Mouse (Mus musculus): Measurements from ENCODE around the gene Taz. TPM values are rescaled to one million over a fixed set of nuclear protein-coding genes. Genes with fewer than 3 reads are reported as not detected.
A peak's percentile ranks its signal among the peaks of the same experiment; 100 is the strongest.

The Taz gene
- polyA plus RNA-seq, 1 experiment from 2014 or later, result 94.9 TPM

- H3K27me3 ChIP-seq, result peaks cover 17% of the 10 kb centered on the region
- H3K27ac ChIP-seq, result peak overlapping the region; percentile 84
- no peaks in the 10 kb centered on the region for H3K9me3 ChIP-seq
- ATAC-seq (ENCODE audit: insufficient number of reproducible peaks, insufficient read depth, low FRiP score, low TSS enrichment, low read depth), result no peak
- 24% methylated on average over 14 of the region's 14 CpGs for WGBS
- H3K4me2 ChIP-seq, result peak overlapping the region; percentile 69
- peaks cover 10% of the 10 kb centered on the region; the same call in 1 of the 2 replicates for H3K4me1 ChIP-seq (replicated peaks)
- H3K36me3 ChIP-seq, result no peaks in the 10 kb centered on the region
- H3K9ac ChIP-seq (replicated peaks), result peak overlapping the region; percentile 55
- H3K4me3 ChIP-seq (replicated peaks), result peak overlapping the region; percentile 60
Observed at GRCm38 (mm10) chrX:74281041-74281731, 526 bp upstream of the Taz start.

GRCm38 (mm10) chrX:74282395-74283091 lies 831 bp downstream of the Taz start:
- Histone ChIP-seq H3K9ac (replicated peaks) (peak overlapping the region; percentile 73), H3K9me3 (no peaks in the 10 kb centered on the region), H3K36me3 (no peaks in the 10 kb centered on the region), H3K4me2 (peak overlapping the region; percentile 69), H3K4me3 (replicated peaks) (peak overlapping the region; percentile 60), H3K4me1 (replicated peaks) (peaks cover 10% of the 10 kb centered on the region; the same call in 1 of the 2 replicates), H3K27ac (peak overlapping the region; percentile 84), H3K27me3 (peaks cover 17% of the 10 kb centered on the region)
- WGBS, result 19% methylated on average over 39 of the region's 39 CpGs
- ATAC-seq (ENCODE audit: insufficient number of reproducible peaks, insufficient read depth, low FRiP score, low TSS enrichment, low read depth), result peak; percentile 63

DNA sequence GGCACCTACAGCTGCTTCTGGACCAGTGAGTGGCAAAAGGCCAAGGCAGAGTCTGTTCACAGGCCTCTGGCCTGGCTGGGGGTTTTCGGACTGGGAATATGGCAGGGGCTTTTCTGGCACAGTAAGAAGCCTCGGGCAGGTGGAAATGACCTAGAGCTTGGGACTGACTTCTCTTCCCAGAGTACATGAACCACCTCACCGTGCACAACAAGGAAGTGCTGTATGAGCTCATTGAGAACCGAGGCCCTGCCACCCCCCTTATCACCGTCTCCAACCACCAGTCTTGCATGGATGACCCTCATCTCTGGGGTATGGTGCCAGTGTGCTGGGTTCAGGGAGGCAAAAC lies 1.4 kb downstream of the Taz start:
- Histone ChIP-seq H3K4me1 (replicated peaks) (peaks cover 10% of the 10 kb centered on the region; the same call in 1 of the 2 replicates), H3K27me3 (peaks cover 17% of the 10 kb centered on the region), H3K9me3 (no peaks in the 10 kb centered on the region), H3K27ac (peak overlapping the region; percentile 84; the same call in 1 of the 2 replicates), H3K4me2 (peak overlapping the region; percentile 69), H3K36me3 (0 out of 2 replicates have a peak, but pooled peaks cover under 1% of the 10 kb centered on the region), H3K4me3 (replicated peaks) (peak overlapping the region; percentile 60), H3K9ac (replicated peaks) (peak overlapping the region; percentile 73)
- peak; percentile 7; the same call in 1 of the 2 replicates for ATAC-seq (ENCODE audit: insufficient number of reproducible peaks, insufficient read depth, low FRiP score, low TSS enrichment, low read depth)
- 32% methylated on average over 5 of the region's 5 CpGs for WGBS

DNA sequence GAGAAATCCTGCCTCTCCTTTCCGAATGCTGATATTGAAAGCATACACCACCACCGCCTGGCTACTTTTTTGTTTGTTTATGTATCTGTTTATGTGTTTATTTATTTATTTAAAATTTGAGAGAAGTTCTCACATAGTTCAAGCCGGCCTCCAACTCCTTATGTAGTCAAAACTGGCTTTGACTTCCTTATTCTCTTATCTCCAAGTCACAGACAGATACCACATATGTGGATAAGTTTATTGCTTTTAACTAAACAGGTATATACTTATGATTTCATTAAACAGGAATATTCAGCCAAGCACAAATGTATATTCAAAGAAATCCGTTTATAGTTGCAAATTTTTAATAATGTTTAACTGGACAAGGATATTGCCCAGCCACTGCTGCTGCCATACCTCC lies 11.7 kb downstream of the Taz start:
- 77% methylated on average over 4 of the region's 4 CpGs for WGBS
- H3K4me1 ChIP-seq (replicated peaks), result no peaks in the 10 kb centered on the region
- no peak for ATAC-seq (ENCODE audit: insufficient number of reproducible peaks, insufficient read depth, low FRiP score, low TSS enrichment, low read depth)
- H3K9me3 ChIP-seq, result no peaks in the 10 kb centered on the region
- no peak overlapping the region for H3K4me2 ChIP-seq
- peaks cover 18% of the 10 kb centered on the region for H3K36me3 ChIP-seq
- no peak overlapping the region for H3K4me3 ChIP-seq (replicated peaks)
- H3K27me3 ChIP-seq, result no peaks in the 10 kb centered on the region
- no peak overlapping the region for H3K9ac ChIP-seq (replicated peaks)
- H3K27ac ChIP-seq, result no peak overlapping the region

GRCm38 (mm10) chrX:74296538-74297448 lies 15.1 kb downstream of the Taz start, which contains the start of gene Atp6ap1:
Gene Atp6ap1, plus strand, starts transcription at chrX:74297097.
- Histone ChIP-seq H3K4me3 (replicated peaks) (peak within 1 kb of the TSS; percentile 62), H3K9ac (replicated peaks) (peak within 1 kb of the TSS; percentile 67), H3K27me3 (no peaks in the 10 kb centered on the region; the same call in 1 of the 2 replicates), H3K4me1 (replicated peaks) (no peaks in the 10 kb centered on the region), H3K27ac (peak within 1 kb of the TSS; percentile 62; the same call in 1 of the 2 replicates), H3K36me3 (peaks cover 22% of the 10 kb centered on the region), H3K9me3 (no peaks in the 10 kb centered on the region), H3K4me2 (peak within 1 kb of the TSS; percentile 63)
- peak; percentile 96 for ATAC-seq (ENCODE audit: insufficient number of reproducible peaks, insufficient read depth, low FRiP score, low TSS enrichment, low read depth)
- 13% methylated on average over 37 of the region's 37 CpGs for WGBS

GRCm38 (mm10) chrX:74298348-74298747 lies 16.6 kb downstream of the Taz start:
- 100% methylated on average over 1 of the region's 1 CpGs for WGBS

GRCm38 (mm10) chrX:74299721-74300120 lies 18.0 kb downstream of the Taz start:
- no peaks in the 10 kb centered on the region for H3K9me3 ChIP-seq
- ATAC-seq (ENCODE audit: insufficient number of reproducible peaks, insufficient read depth, low FRiP score, low TSS enrichment, low read depth), result no peak
- 76% methylated on average over 3 of the region's 3 CpGs for WGBS

More at GRCm38 (mm10) chrX:74298348-74298747, 16.6 kb downstream of the Taz start:
- H3K9ac ChIP-seq (replicated peaks), result no peak overlapping the region
- H3K27me3 ChIP-seq, result no peaks in the 10 kb centered on the region; the same call in 1 of the 2 replicates
- no peak for ATAC-seq (ENCODE audit: insufficient number of reproducible peaks, insufficient read depth, low FRiP score, low TSS enrichment, low read depth)
- no peak overlapping the region for H3K4me2 ChIP-seq
- H3K4me1 ChIP-seq (replicated peaks), result no peaks in the 10 kb centered on the region
- peaks cover 38% of the 10 kb centered on the region for H3K36me3 ChIP-seq
- no peak overlapping the region for H3K4me3 ChIP-seq (replicated peaks)
- no peaks in the 10 kb centered on the region for H3K9me3 ChIP-seq
- no peak overlapping the region for H3K27ac ChIP-seq

GRCm38 (mm10) chrX:74304867-74305700 lies 23.4 kb downstream of the Taz start, which contains the start of gene Gdi1:
Gene Gdi1, plus strand, starts transcription at chrX:74304998.
- H3K36me3 ChIP-seq, result peaks cover 73% of the 10 kb centered on the region
- peak; percentile 50 for ATAC-seq (ENCODE audit: insufficient number of reproducible peaks, insufficient read depth, low FRiP score, low TSS enrichment, low read depth)
- no peaks in the 10 kb centered on the region for H3K9me3 ChIP-seq
- no peaks in the 10 kb centered on the region for H3K27me3 ChIP-seq
- peak within 1 kb of the TSS; percentile 58 for H3K4me3 ChIP-seq (replicated peaks)
- 16% methylated on average over 37 of the region's 41 CpGs for WGBS
- H3K4me2 ChIP-seq, result peak within 1 kb of the TSS; percentile 75
- H3K27ac ChIP-seq, result peak within 1 kb of the TSS; percentile 90
- H3K9ac ChIP-seq (replicated peaks), result peak within 1 kb of the TSS; percentile 68
- H3K4me1 ChIP-seq (replicated peaks), result no peaks in the 10 kb centered on the region; the same call in 1 of the 2 replicates

More at GRCm38 (mm10) chrX:74299721-74300120, 18.0 kb downstream of the Taz start:
- no peak overlapping the region for H3K4me2 ChIP-seq
- H3K27me3 ChIP-seq, result no peaks in the 10 kb centered on the region; the same call in 1 of the 2 replicates
- no peak overlapping the region for H3K27ac ChIP-seq
- no peak overlapping the region for H3K9ac ChIP-seq (replicated peaks)
- peaks cover 45% of the 10 kb centered on the region for H3K36me3 ChIP-seq
- no peak overlapping the region for H3K4me3 ChIP-seq (replicated peaks)
- no peaks in the 10 kb centered on the region for H3K4me1 ChIP-seq (replicated peaks)

- peak within 1 kb of the TSS; percentile 62 for H3K4me3 ChIP-seq (replicated peaks)
- 17% methylated on average over 56 of the region's 59 CpGs for WGBS
- H3K9me3 ChIP-seq, result no peaks in the 10 kb centered on the region
- no peaks in the 10 kb centered on the region for H3K4me1 ChIP-seq (replicated peaks)
- peak within 1 kb of the TSS; percentile 84 for H3K27ac ChIP-seq
- no peaks in the 10 kb centered on the region for H3K27me3 ChIP-seq
- H3K36me3 ChIP-seq, result peaks cover 36% of the 10 kb centered on the region
- H3K4me2 ChIP-seq, result peak within 1 kb of the TSS; percentile 68
- peak; percentile 94 for ATAC-seq (ENCODE audit: insufficient number of reproducible peaks, insufficient read depth, low FRiP score, low TSS enrichment, low read depth)
- H3K9ac ChIP-seq (replicated peaks), result peak within 1 kb of the TSS; percentile 77
Observed at GRCm38 (mm10) chrX:74312540-74313464, 31.1 kb downstream of the Taz start, which contains the start of gene Fam50a. Gene Fam50a, plus strand, starts transcription at chrX:74313033.

Data from limb, embryonic 12.5 days (tissue).